Mouse (Mus musculus) cerebellum, adult 2 months (tissue): ENCODE data around the gene Gm3435.

ENCODE experiments used
- CTCF ChIP-seq: fragments of 200-500 bp; IDR thresholded peaks from 2 replicates; pipeline ENCODE4 v1.5.1; 2011; ENCODE audit warnings: low read depth, mild to moderate bottlenecking, control low read depth, low read length, moderate library complexity, borderline replicate concordance; ENCODE audit not compliant: insufficient read depth
- POLR2A ChIP-seq: fragments of 200-500 bp; IDR thresholded peaks from 2 replicates; pipeline ENCODE4 v1.6.1; 2011; ENCODE audit warnings: low read length, control low read depth, borderline replicate concordance; ENCODE audit not compliant: insufficient read depth

DNA sequence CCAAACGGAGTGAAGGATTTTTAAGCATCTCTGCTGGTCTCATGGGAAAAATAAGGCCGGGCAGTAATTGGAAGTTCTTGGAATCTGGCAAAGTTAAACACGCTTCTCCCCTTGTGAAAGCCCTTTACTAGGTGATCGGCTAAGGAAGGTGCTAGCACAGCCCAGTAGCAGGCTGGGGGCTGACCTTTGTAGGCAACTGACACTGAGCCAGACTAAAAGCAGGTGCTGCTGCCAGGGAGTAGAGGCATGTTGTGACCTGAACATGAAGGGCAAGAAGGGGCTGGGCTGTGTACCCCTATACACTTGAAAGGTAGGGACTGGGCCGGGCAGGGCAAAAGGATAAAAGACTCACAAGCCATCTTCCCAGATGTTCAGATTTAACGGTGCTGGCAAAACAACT, 50.4 kb downstream of the Gm3435 start:
- TF ChIP-seq POLR2A, result no peak
- TF ChIP-seq CTCF, result no peak
